Mouse (Mus musculus) midbrain, embryonic 14.5 days (tissue): ENCODE results near the gene Gm3646. TPM values are rescaled to one million over a fixed set of nuclear protein-coding genes. Genes with fewer than 3 reads are reported as not detected.

Experiments used
- ATAC-seq: fragments of 200-750 bp; cut with Nextera tagmentation; 2 replicates; pipeline ENCODE4 v1.8.0; 2017; ENCODE audit warnings: moderate number of reproducible peaks, moderate library complexity; ENCODE audit not compliant: low FRiP score, low TSS enrichment
- DNase-seq: peaks from one replicate; pipeline ENCODE4 v3.0.0-alpha.2; 2015
- H3K27ac ChIP-seq: fragments of 300-500 bp; sonication (generic); replicated peaks from 2 replicates; pipeline ENCODE4 v1.5.1; 2014; ENCODE audit warnings: mild to moderate bottlenecking, low read depth, low read length, moderate library complexity
- H3K27me3 ChIP-seq: fragments of 300-500 bp; sonication (generic); 2 replicates; pipeline ENCODE4 v1.6.1; 2014; ENCODE audit warnings: low read length, control low read depth, mixed read lengths; ENCODE audit not compliant: control insufficient read depth, insufficient read depth
- H3K36me3 ChIP-seq: fragments of 300-500 bp; sonication (generic); 2 replicates; pipeline ENCODE4 v1.6.1; 2014; ENCODE audit warnings: low read length, control low read depth; ENCODE audit not compliant: control insufficient read depth, insufficient read depth
- H3K4me1 ChIP-seq: fragments of 300-500 bp; sonication (generic); 2 replicates; pipeline ENCODE4 v1.6.1; 2014; ENCODE audit warnings: mild to moderate bottlenecking, antibody characterized with exemption, low read length, control low read depth; ENCODE audit not compliant: control insufficient read depth, insufficient read depth
- H3K4me2 ChIP-seq: fragments of 300-500 bp; sonication (generic); 2 replicates; pipeline ENCODE4 v1.6.1; 2014; ENCODE audit warnings: mild to moderate bottlenecking, low read length, moderate library complexity
- H3K4me3 ChIP-seq: fragments of 300-500 bp; sonication (generic); replicated peaks from 2 replicates; pipeline ENCODE4 v1.5.1; 2014; ENCODE audit warnings: low read depth, low read length
- H3K9ac ChIP-seq: fragments of 300-500 bp; sonication (generic); replicated peaks from 2 replicates; pipeline ENCODE4 v1.6.1; 2014; ENCODE audit warnings: mild to moderate bottlenecking, low read length, moderate library complexity
- H3K9me3 ChIP-seq: fragments of 300-500 bp; sonication (generic); 2 replicates; pipeline ENCODE4 v1.6.1; 2016; ENCODE audit warnings: low read length, control low read depth, mixed read lengths; ENCODE audit not compliant: control insufficient read depth
- WGBS: fragments of 180-500 bp; shearing (Covaris S2); extraction: QIAGEN DNeasy Blood & Tissue Kit; methylation state at CpG from one replicate; pipeline ENCODE4 v1.1.7; 2014; 5-methylcytosine and 5-hydroxymethylcytosine counted together
- polyA plus RNA-seq: library from polyadenylated mRNA; unstranded; fragments of >200 nt; fragmentation: Nextera tagmentation; extraction: Ambion mirVana; gene quantifications from 2 replicates; pipeline ENCODE4 v1.2.1, GENCODE M21; 2014

Gm3646 gene
- polyA plus RNA-seq, 1 experiment from 2014 or later, result not detected

DNA sequence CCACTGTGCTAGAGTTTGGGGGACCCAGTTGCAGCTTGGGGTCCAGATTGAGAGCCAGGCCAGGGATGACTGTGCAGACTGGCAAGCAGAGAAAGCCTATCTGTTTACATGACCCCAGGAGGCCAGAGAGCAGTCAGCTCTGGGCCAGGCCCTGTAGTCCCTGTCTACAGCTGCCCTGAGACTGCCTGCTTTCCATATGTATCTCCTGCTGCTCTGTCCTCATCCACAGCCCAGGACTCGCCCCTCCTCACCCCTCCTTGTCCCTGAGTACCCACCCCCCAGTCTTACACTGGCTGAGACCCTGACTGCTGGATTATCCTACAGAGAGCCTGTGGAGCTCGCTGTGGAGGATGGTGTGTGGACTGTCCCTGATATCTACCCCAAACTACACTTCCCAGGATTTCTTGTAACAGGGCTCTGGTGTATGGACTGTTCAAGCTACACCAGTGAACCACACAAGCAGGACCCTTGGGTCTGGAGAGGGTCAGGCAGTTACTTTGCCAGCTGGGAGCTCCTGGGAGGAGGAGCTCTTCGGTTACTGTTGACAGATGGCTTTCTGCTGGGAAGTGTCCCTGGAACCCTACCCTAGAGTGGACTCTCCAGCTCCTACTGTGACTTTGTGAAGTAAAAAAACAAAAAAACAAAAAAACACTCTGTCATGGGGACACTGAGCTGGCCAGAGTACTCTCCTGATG, 32.6 kb downstream of the Gm3646 start:
- no peaks in the 10 kb centered on the region for H3K27me3 ChIP-seq
- no peaks in the 10 kb centered on the region for H3K4me1 ChIP-seq
- H3K4me2 ChIP-seq, result no peak overlapping the region
- DNase-seq (no peak), ATAC-seq (no peak)
- no peak overlapping the region for H3K4me3 ChIP-seq
- no peaks in the 10 kb centered on the region for H3K9me3 ChIP-seq
- H3K27ac ChIP-seq, result no peak overlapping the region
- 16% methylated on average over 3 of the region's 3 CpGs for WGBS
- H3K9ac ChIP-seq, result no peak overlapping the region
- H3K36me3 ChIP-seq, result no peaks in the 10 kb centered on the region

DNA sequence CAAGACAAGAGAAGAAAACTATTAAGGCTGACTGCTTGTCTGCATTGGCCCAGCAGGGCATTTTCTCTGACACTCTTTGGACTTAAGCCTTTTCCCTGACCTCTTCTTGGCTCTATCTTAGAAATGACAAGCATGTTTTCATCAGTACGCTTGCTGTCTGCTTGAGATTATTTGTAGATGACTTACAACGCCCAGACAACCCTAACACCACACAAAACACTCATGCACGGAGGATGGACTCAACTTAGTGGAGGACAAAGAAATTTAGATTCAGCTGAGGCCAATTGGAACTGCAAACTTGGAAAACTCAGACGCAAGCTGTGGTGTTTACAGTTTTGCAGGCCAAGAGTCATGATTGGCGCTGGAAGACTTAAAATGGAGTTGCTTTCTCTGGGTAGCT, 34.7 kb downstream of the Gm3646 start:
- Histone ChIP-seq H3K9me3 (no peaks in the 10 kb centered on the region), H3K27me3 (no peaks in the 10 kb centered on the region), H3K27ac (no peak overlapping the region), H3K36me3 (no peaks in the 10 kb centered on the region), H3K4me3 (no peak overlapping the region), H3K4me1 (no peaks in the 10 kb centered on the region), H3K4me2 (no peak overlapping the region), H3K9ac (no peak overlapping the region)
- WGBS, result 79% methylated on average over 5 of the region's 5 CpGs
- DNase-seq (no peak), ATAC-seq (no peak)

DNA sequence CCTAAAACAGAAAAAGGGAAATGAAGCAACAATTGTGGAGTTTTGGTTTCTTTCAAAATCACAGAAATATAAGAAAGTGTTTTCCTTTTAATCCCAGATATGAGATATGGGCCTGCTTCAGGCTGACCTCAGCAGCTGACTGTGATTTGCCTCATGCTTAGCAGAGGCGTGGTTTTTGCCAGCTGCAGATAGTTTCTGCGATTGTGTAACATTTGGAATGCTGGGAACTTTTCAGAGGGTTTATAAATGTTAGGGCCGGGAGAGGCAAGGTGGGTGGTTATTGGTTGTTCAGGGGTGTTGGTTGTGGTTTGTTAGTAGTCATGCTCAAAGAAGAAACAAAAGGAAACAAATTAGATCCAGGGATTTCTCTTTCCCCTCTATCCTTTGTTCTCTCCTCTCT, 37.1 kb downstream of the Gm3646 start:
- ATAC-seq, result no peak
- no peaks in the 10 kb centered on the region for H3K27me3 ChIP-seq
- H3K9me3 ChIP-seq, result no peaks in the 10 kb centered on the region
- no peak overlapping the region for H3K4me2 ChIP-seq
- H3K4me1 ChIP-seq, result no peaks in the 10 kb centered on the region
- no peak overlapping the region for H3K4me3 ChIP-seq
- H3K36me3 ChIP-seq, result no peaks in the 10 kb centered on the region
- no peak overlapping the region for H3K27ac ChIP-seq
- WGBS, result 89% methylated on average over 3 of the region's 3 CpGs
- H3K9ac ChIP-seq, result no peak overlapping the region
- DNase-seq, result no peak

DNA sequence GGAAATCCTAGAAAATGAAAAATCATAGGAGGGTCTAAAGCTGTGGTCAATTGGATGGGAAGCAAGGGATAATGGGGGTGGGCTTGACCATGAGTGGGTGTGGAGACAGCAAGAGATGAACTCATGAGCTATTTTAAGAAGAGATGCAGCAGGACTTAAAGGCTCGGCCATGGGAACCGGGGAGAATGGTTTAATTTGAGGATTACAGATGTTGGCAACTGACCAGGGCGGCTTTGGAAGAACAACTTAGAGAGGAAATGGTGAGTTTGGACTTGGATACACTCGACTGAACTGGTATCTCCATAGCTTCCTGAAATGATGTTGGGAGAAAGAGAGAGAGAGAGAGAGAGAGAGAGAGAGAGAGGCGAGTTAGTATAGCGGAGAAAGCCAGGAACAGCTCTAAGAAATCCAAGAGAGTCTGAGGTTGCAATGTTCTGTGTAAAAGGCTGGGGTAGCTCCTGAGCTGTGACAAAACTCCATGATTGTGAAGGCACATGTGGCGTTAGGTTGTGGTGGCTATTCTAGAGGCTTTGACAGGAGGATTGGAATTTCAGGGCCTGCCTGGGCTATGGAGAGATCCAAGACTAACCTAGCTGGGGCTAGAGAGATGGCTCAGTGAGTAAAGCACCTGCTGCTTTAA, 39.2 kb downstream of the Gm3646 start:
- H3K4me2 ChIP-seq, result no peak overlapping the region
- no peak overlapping the region for H3K9ac ChIP-seq
- no peak overlapping the region for H3K4me3 ChIP-seq
- 83% methylated on average over 7 of the region's 7 CpGs for WGBS
- no peak for ATAC-seq
- H3K9me3 ChIP-seq, result no peaks in the 10 kb centered on the region
- no peak for DNase-seq
- H3K36me3 ChIP-seq, result no peaks in the 10 kb centered on the region
- H3K27ac ChIP-seq, result no peak overlapping the region
- peaks cover 6% of the 10 kb centered on the region; the same call in 1 of the 2 replicates for H3K4me1 ChIP-seq
- no peaks in the 10 kb centered on the region for H3K27me3 ChIP-seq

DNA sequence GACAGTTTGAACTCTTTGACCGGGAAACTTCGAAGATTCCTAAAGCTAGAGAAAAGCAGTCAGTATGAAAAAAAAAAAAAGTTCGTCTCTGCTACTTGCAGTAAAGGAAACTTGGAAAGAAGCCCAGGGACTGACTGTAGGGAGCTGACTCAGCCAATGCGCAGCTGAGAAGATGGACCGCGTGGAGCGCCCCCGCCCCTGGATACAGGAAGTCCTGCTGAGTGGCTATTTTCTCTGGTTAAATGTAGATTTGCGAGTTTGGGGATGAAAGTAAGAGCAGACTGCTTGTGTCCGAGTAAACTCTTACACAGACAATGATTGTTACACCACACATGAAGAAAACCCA, 43.1 kb downstream of the Gm3646 start:
- Histone ChIP-seq H3K4me1 (peaks cover 6% of the 10 kb centered on the region; the same call in 1 of the 2 replicates), H3K27ac (0 out of 2 replicates have a peak overlapping the region, but pooled peaks have one; percentile 52), H3K4me3 (no peak overlapping the region), H3K4me2 (peak overlapping the region; percentile 30), H3K36me3 (no peaks in the 10 kb centered on the region), H3K9ac (no peak overlapping the region), H3K27me3 (no peaks in the 10 kb centered on the region), H3K9me3 (no peaks in the 10 kb centered on the region)
- WGBS, result under 1% methylated on average over 10 of the region's 10 CpGs
- ATAC-seq (no peak), DNase-seq (peak; percentile 81)

DNA sequence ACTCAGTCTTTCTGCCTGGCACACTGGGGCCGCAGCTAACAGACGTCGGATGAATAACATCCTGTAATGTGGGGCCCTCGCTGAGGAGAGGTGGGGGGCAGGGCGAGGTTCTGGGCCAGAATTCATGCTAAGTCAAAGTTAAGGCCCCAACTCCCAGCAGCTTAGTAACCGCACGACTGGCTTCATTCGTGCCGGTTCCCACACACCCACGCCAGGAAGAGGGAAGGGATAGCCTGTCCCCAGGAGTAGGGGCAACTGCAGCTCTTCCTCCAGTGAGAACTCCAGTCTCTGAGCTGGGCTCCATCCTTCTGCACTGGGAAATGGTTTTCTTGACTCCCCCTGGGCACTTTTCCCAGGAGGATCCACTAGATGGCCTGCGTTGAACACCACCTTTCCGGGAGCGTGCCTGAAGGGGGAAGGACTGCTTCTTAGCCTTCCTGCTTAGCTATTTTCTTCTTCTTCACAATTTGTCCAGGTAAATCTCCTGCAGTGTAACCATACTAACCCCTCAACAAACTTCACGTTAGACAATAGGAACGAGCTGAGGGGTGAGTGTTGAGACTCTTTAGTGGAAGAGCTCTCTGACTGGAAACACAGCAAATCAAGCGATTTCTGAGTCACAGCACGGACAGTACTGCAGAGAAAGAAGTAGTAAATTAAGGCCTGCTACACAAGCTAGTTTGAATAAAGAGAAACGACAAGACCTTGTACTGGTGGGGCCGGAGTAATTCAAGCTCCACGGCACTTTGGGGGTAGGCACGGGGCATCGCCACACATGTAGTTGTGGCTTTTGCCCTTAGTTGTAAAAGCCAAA, 43.7 kb downstream of the Gm3646 start:
- 8% methylated on average over 22 of the region's 22 CpGs for WGBS
- peak overlapping the region; percentile 52; the same call in 1 of the 2 replicates for H3K27ac ChIP-seq
- peaks cover 6% of the 10 kb centered on the region; the same call in 1 of the 2 replicates for H3K4me1 ChIP-seq
- H3K36me3 ChIP-seq, result no peaks in the 10 kb centered on the region
- H3K9ac ChIP-seq, result no peak overlapping the region
- no peaks in the 10 kb centered on the region for H3K27me3 ChIP-seq
- peak; percentile 85 for DNase-seq
- no peak; the same call in 1 of the 2 replicates for ATAC-seq
- H3K9me3 ChIP-seq, result no peaks in the 10 kb centered on the region
- H3K4me2 ChIP-seq, result peak overlapping the region; percentile 30
- no peak overlapping the region for H3K4me3 ChIP-seq

DNA sequence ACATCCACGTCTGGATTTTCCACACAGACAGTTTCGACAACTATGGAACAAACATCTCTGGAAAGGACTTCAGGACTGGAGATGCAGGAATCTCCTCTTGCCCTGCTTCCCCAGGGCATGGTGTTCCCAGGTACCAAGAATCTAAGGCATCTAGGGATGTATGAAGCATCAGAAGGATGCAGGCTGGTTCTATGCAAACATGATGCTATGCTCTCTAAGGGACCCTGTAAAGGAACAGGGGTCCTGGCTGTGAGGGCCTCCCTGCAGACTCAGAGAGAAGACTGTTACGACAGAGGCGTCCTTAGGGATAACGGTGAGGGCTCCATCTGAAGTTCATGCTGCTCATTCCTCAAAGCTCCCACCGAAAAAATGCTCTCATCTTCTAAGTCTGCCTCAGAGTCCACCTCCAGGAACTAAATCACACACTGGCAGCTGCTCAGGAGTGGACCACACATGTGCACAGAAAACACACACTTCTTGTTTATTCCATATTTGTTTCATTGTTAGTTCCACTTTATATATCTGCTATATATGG, 44.9 kb downstream of the Gm3646 start:
- Histone ChIP-seq H3K9ac (no peak overlapping the region), H3K36me3 (no peaks in the 10 kb centered on the region), H3K9me3 (no peaks in the 10 kb centered on the region), H3K4me1 (peaks cover 6% of the 10 kb centered on the region; the same call in 1 of the 2 replicates), H3K27ac (no peak overlapping the region), H3K4me2 (no peak overlapping the region), H3K4me3 (no peak overlapping the region), H3K27me3 (no peaks in the 10 kb centered on the region)
- 80% methylated on average over 6 of the region's 6 CpGs for WGBS
- ATAC-seq, result no peak
- DNase-seq, result no peak

DNA sequence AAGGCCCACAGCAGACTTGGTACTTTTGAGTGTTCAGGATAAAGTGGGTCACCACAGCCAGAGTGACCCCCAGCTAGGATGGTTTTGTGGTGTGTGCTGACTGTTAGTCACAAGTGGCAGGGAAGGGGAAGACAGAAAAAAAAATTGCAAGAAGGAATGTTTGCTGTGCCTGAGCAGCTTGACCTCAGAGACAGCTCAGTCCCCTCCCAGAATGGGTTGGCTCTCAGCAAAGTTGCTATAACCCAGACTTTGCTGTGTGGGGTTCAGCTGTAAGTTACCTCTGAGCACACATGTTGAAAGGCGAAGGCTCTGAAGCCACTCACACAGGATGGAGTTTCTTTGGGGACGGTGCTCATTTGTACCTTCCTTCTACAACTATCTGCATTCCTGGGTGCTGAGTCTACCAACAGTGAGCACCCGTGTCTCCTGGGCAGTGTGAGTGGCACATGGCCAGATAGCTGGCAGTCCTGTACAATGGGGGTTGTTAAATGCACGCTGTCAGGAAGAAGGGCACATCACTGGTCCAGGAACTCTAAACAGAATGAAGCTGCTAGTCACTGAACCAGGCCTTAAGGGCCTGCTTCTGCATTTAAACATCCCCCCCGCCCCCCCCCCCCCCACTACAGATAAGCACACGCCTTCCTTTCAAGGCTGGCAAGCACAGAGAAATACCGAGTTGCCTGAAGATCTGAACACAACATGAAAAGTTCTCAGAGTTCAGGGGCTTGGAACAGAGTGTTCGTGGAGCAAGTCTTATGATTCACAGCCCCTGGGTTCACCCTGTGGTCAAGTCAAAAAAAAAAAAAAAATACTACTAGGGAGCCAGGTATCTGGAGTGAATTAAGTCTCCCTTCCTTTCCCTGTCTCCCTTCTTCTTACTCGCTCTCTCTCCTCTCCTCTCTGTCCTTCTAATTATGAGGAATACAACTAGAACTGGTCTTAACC, 45.6 kb downstream of the Gm3646 start:
- no peak overlapping the region for H3K4me3 ChIP-seq
- H3K27me3 ChIP-seq, result no peaks in the 10 kb centered on the region
- H3K27ac ChIP-seq, result no peak overlapping the region
- H3K4me1 ChIP-seq, result peaks cover 6% of the 10 kb centered on the region; the same call in 1 of the 2 replicates
- H3K9ac ChIP-seq, result no peak overlapping the region
- ATAC-seq (no peak), DNase-seq (no peak)
- H3K9me3 ChIP-seq, result no peaks in the 10 kb centered on the region
- no peak overlapping the region for H3K4me2 ChIP-seq
- 64% methylated on average over 9 of the region's 9 CpGs for WGBS
- H3K36me3 ChIP-seq, result no peaks in the 10 kb centered on the region
